In the genomic region with DNA sequence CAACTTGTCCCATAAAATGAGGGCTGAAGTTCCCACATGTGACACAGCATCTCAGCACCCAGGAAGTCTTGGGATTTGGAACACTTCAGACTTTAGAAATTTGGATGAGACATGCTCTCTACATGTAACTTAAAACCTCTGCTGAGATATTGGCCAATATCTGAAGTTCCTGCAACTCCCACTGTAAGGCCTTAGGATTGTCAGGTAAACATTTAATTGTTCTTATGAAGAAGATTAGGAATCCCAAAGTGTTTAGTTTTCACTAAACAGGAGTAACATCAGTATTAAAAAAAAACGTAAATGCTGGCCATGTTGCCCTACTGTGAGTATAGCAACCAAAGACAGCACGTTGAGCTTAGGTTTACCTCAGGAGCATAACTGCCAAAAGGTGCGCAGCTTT, we compare ENCODE assay signal across 38 mouse cellular contexts. TPM values are rescaled to one million over a fixed set of nuclear protein-coding genes. Genes with fewer than 3 reads are reported as not detected.
"Had no signal": no experiment of that assay in that cellular context is flagged by ENCODE, and none has a peak within 500 bp of the region (broad histone marks: within the 10 kb centered on the region; RNA-seq: fewer than 3 reads in every experiment).

TSS of gene Gm17622 (plus strand) at position 301 of the 400 bp plus-strand sequence.

- DNase-seq: left cerebral cortex, postnatal 4 days; liver; liver, embryonic 13.5 days; liver, postnatal 0 days; lung, adult 18-20 months; lung, adult 2 months; lung, embryonic 14.5 days; lung, postnatal 10 days; lung, postnatal 14 days; lung, postnatal 36 days; lung, postnatal 4 days; midbrain, embryonic 14.5 days had no signal

- H3K27ac ChIP-seq: left cerebral cortex, adult 2 months; limb, embryonic 10.5 days; limb, embryonic 12.5 days; limb, embryonic 13.5 days; limb, embryonic 15.5 days; liver, embryonic 12.5 days; liver, embryonic 13.5 days; liver, embryonic 14.5 days; liver, embryonic 15.5 days; lung, embryonic 15.5 days; macrophage; midbrain, embryonic 10.5 days; midbrain, embryonic 12.5 days; midbrain, embryonic 13.5 days; midbrain, embryonic 15.5 days had no signal

- H3K4me1 ChIP-seq: limb, embryonic 10.5 days; limb, embryonic 12.5 days; limb, embryonic 13.5 days; limb, embryonic 15.5 days; liver, embryonic 12.5 days; liver, embryonic 13.5 days; liver, embryonic 15.5 days; lung, embryonic 15.5 days; midbrain, embryonic 10.5 days; midbrain, embryonic 12.5 days; midbrain, embryonic 13.5 days; midbrain, embryonic 15.5 days had no signal

- H3K4me3 ChIP-seq: left cerebral cortex, adult 2 months; limb, embryonic 10.5 days; limb, embryonic 12.5 days; limb, embryonic 13.5 days; limb, embryonic 15.5 days; liver, embryonic 12.5 days; liver, embryonic 13.5 days; liver, embryonic 15.5 days; lung, embryonic 15.5 days; megakaryocyte, embryonic 14.5 days; midbrain, embryonic 10.5 days; midbrain, embryonic 12.5 days; midbrain, embryonic 13.5 days; midbrain, embryonic 15.5 days; myocyte had no signal

- H3K27me3 ChIP-seq: limb, embryonic 12.5 days; limb, embryonic 13.5 days; limb, embryonic 15.5 days; liver, embryonic 12.5 days; liver, embryonic 13.5 days; liver, embryonic 15.5 days; lung, embryonic 15.5 days; megakaryocyte, embryonic 14.5 days; midbrain, embryonic 12.5 days; midbrain, embryonic 13.5 days; midbrain, embryonic 15.5 days had no signal

RNA-seq across cellular contexts. Expression of gene Gm17622, which starts in this region (rescaled TPM):
- polyA plus RNA-seq: limb, embryonic 10.5 days; limb, embryonic 11.5 days; limb, embryonic 12.5 days; limb, embryonic 13.5 days; limb, embryonic 14.5 days; limb, embryonic 15.5 days; liver, adult 2 months; liver, embryonic 11.5 days; liver, embryonic 12.5 days; liver, embryonic 13.5 days; liver, embryonic 14.5 days; liver, embryonic 15.5 days; liver, embryonic 16.5 days; liver, postnatal 0 days; lung, adult 2 months; lung, embryonic 14.5 days; lung, embryonic 15.5 days; lung, embryonic 16.5 days; lung, postnatal 0 days; macrophage; midbrain, embryonic 10.5 days; midbrain, embryonic 11.5 days; midbrain, embryonic 12.5 days; midbrain, embryonic 13.5 days; midbrain, embryonic 14.5 days; midbrain, embryonic 15.5 days; midbrain, embryonic 16.5 days; midbrain, postnatal 0 days; myocyte had no signal
